Mouse (Mus musculus) ovary, postnatal 14 days (tissue): ENCODE measurements around the gene Olfr1318.

Source experiments
- DNase-seq: peaks from one replicate; pipeline ENCODE4 v3.0.0; 2022; ENCODE audit warnings: low spot score

The Olfr1318 gene

GRCm38 (mm10) chr2:112153898-112154297 is at the start of gene Olfr1318:
Gene Olfr1318 (plus strand): TSS chr2:112154198.
- DNase-seq: no peak

DNA sequence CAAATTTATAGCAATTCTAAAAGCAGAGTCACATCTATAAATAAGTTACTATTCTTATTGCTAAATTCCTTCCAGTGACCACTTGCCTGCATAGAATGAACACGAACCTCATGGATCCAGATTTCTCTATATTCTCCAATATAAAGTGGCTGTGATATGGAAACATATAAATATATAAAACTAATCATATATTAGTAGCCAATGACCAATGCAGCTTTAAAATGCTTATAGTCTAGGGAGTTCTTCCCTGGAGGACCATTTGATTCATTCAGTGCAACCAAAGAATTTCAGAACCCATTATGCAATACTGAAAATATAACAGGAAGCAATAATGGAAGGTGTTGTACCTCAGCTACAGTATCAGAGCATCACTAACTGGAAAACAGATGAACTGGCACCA is 38.7 kb upstream of the Olfr1318 start, which contains the start of gene Olfr1315-ps1:
Gene Olfr1315-ps1, minus strand, starts transcription at position 101 of the 400 bp plus-strand sequence.
- no peak for DNase-seq

DNA sequence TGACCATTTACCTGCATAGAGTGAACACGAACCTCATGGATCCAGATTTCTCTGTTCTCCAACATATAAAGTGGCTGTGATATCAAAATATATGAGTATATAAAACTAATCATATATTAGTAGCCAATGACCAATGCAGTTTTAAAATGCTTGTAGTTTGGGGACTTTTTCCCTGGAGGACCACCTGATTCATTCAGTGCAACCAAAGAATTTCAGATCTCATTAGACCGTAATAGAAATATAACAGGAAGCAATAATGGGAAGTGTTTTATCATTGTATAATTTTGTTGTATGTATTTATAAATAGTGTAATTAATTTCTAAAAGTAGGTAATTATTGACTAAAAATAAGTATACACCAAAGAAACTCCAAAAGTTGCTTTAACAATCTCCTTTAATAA is 19.1 kb upstream of the Olfr1318 start, which contains the start of gene Olfr1316:
Gene Olfr1316, minus strand, starts transcription at position 101 of the 400 bp plus-strand sequence.
- DNase-seq: no peak

DNA sequence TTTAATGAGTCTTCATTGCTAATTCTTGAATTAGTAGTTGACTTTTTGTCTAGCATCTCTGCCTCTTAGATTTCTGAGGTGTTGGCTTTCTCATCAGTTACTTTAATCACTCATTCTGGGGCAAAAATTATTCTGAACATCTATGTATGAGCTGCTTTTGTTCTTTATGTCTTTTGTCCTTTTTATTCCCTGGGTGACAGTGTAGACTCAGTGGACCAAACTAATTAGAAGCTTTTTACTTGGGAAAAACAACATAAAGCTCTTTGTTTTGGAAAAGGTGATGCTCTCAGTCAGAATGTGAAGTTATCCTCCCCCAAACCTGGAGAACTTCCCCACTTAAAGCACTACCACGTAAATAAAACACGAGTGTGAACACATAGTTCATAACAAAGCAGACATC is 14.0 kb upstream of the Olfr1318 start, which contains the start of gene Olfr1317:
Gene Olfr1317, plus strand, starts transcription at position 301 of the 400 bp plus-strand sequence.
- DNase-seq: no peak

- DNase-seq: peak; percentile 35
These were observed 42.9 kb downstream of the Olfr1318 start for GRCm38 (mm10) chr2:112196859-112197258.

GRCm38 (mm10) chr2:112203056-112203455 is 49.1 kb downstream of the Olfr1318 start:
- no peak for DNase-seq
